Comparison of ENCODE assay signal across 8 mouse cellular contexts in genomic region chr7:79238741-79239140, GRCm38 (mm10). TPM values are rescaled to one million over a fixed set of nuclear protein-coding genes. Genes with fewer than 3 reads are reported as not detected.
A peak's percentile ranks its signal among the peaks of the same experiment; 100 is the strongest.
DNase-seq lines count a peak whose midpoint lies in the region; ATAC-seq and TF ChIP-seq lines count a peak whose summit lies in the region.

No protein-coding gene starts in this region.

- no peak for ATAC-seq in G1E (ENCODE audit: extremely low read depth, insufficient number of reproducible peaks, low FRiP score, poor library complexity, severe bottlenecking)
- ATAC-seq in activated CD4-positive, CD25-positive, alpha-beta regulatory T cell, adult 4 months, result no peak

- 0 out of 2 replicates have a peak, but pooled peaks cover 5% of the 10 kb centered on the region for H3K4me1 ChIP-seq in heart, embryonic 10.5 days
- H3K4me1 ChIP-seq in G1E (ENCODE audit: insufficient read depth, low read depth, low read length), result no peaks in the 10 kb centered on the region

- H3K4me3 ChIP-seq in heart, embryonic 10.5 days, result no peak overlapping the region
- H3K4me3 ChIP-seq in G1E (ENCODE audit: low read depth, low read length), result no peak overlapping the region

- H3K27ac ChIP-seq in heart, embryonic 10.5 days, result no peak overlapping the region

- no peaks in the 10 kb centered on the region for H3K9me3 ChIP-seq in heart, embryonic 10.5 days
- H3K9me3 ChIP-seq in G1E (replicated peaks), result no peaks in the 10 kb centered on the region

- H3K27me3 ChIP-seq in heart, embryonic 10.5 days (ENCODE audit: insufficient read depth, poor library complexity, severe bottlenecking), result peaks cover 20% of the 10 kb centered on the region
- peaks cover 59% of the 10 kb centered on the region for H3K27me3 ChIP-seq in G1E (ENCODE audit: insufficient read depth, low read length)

- intact Hi-C loops in heart, postnatal 10 days (cut with DNase I), result loop anchor here (5.0 kb wide), 1 partner anchor 311 kb away; no protein-coding TSS in a partner anchor

- WGBS in heart, embryonic 10.5 days, result 75% methylated on average over 5 of the region's 5 CpGs

- peak; percentile 43 for TF ChIP-seq CTCF in G1E (IDR thresholded peaks at IDR 0.05; ENCODE audit: low read depth, low read length)

- no peaks in the 10 kb centered on the region for H3K36me3 ChIP-seq in heart, embryonic 10.5 days
- no peaks in the 10 kb centered on the region for H3K36me3 ChIP-seq in G1E (replicated peaks)

- DNase-seq in heart, postnatal 10 days, result peak; percentile 45 to 57
- no peak for DNase-seq in heart, embryonic 10.5 days (ENCODE audit: low spot score)
- DNase-seq in 416B (ENCODE audit: low read depth) (peak; percentile 60), G1E (ENCODE audit: low spot score) (no peak)
- DNase-seq in induced T-regulatory cell, adult 2 months (ENCODE audit: low read depth), result peak; percentile 55
- no peak for DNase-seq in frontal cortex, postnatal 10 days (ENCODE audit: low spot score in 2 of 2)
- DNase-seq in kidney, adult 8-10 months, result no peak

RNA-seq across cellular contexts. Expression of gene Abhd2, which starts 34.3 kb away (rescaled TPM):
- 10 to 100 TPM; 40.0 to 45.2 TPM for total RNA-seq in heart, postnatal 10 days (2021)
- polyA plus RNA-seq in heart, embryonic 10.5 days (2016; fragmentation: Nextera tagmentation; extraction: Ambion mirVana), result 4.7 and 5.4 TPM in 2 replicates
- total RNA-seq in G1E (2014; fragmentation: Nextera tagmentation) (68.8 and 69.2 TPM in 2 replicates), G1E (2017) (31.9 and 33.8 TPM in 2 replicates)
- 8.3 and 9.1 TPM in 2 replicates for polyA plus RNA-seq in G1E (2012)
- polyA plus RNA-seq in activated CD4-positive, CD25-positive, alpha-beta regulatory T cell, adult 4 months (2017; shearing (Covaris generic)), result 10 to 100 TPM; 16.9 to 27.7 TPM

Comparison
In these comparisons a context has a peak if more than half of its experiments do, and no peak if none do; other contexts are left out.
1. DNase-seq: peak in heart, postnatal 10 days (2 of 2), 416B (single experiment) and induced T-regulatory cell, adult 2 months (single experiment); none in heart, embryonic 10.5 days (single experiment), G1E (single experiment), frontal cortex, postnatal 10 days (0 of 2) and kidney, adult 8-10 months (0 of 2).